Mouse (Mus musculus) heart, embryonic 10.5 days (tissue): ENCODE measurements around the gene Gm42906. TPM values are rescaled to one million over a fixed set of nuclear protein-coding genes. Genes with fewer than 3 reads are reported as not detected.
A peak's percentile ranks its signal among the peaks of the same experiment; 100 is the strongest.

Experiments
- DNase-seq: peaks from one replicate; pipeline ENCODE4 v3.0.0-alpha.2; 2017; ENCODE audit warnings: low spot score
- H3K27ac ChIP-seq: fragments of 300-500 bp; sonication (generic); 2 replicates; pipeline ENCODE4 v1.5.1; 2016; ENCODE audit warnings: mild to moderate bottlenecking
- H3K27me3 ChIP-seq: fragments of 300-500 bp; sonication (generic); 2 replicates; pipeline ENCODE4 v1.6.1; 2016; ENCODE audit warnings: mild to moderate bottlenecking; ENCODE audit not compliant: poor library complexity, insufficient read depth, severe bottlenecking
- H3K36me3 ChIP-seq: fragments of 300-500 bp; sonication (generic); 2 replicates; pipeline ENCODE4 v1.6.1; 2016; ENCODE audit warnings: mild to moderate bottlenecking, moderate library complexity
- H3K4me1 ChIP-seq: fragments of 300-500 bp; sonication (generic); 2 replicates; pipeline ENCODE4 v1.6.1; 2016; ENCODE audit warnings: mild to moderate bottlenecking
- H3K4me3 ChIP-seq: fragments of 300-500 bp; sonication (generic); 2 replicates; pipeline ENCODE4 v1.5.1; 2016; ENCODE audit warnings: mild to moderate bottlenecking, moderate library complexity
- H3K9me3 ChIP-seq: fragments of 300-500 bp; sonication (generic); 2 replicates; pipeline ENCODE4 v1.6.1; 2016; ENCODE audit warnings: mild to moderate bottlenecking, moderate library complexity
- WGBS: fragments of 180-500 bp; shearing (Covaris S2); methylation state at CpG from one replicate; pipeline ENCODE4 v1.1.7; 2016; 5-methylcytosine and 5-hydroxymethylcytosine counted together
- polyA plus RNA-seq: library from polyadenylated mRNA; unstranded; fragments of >200 nt; fragmentation: Nextera tagmentation; extraction: Ambion mirVana; gene quantifications from 2 replicates; pipeline ENCODE4 v1.2.1, GENCODE M21; 2016

Gm42906 gene
- polyA plus RNA-seq, 1 experiment from 2014 or later: not detected

DNA sequence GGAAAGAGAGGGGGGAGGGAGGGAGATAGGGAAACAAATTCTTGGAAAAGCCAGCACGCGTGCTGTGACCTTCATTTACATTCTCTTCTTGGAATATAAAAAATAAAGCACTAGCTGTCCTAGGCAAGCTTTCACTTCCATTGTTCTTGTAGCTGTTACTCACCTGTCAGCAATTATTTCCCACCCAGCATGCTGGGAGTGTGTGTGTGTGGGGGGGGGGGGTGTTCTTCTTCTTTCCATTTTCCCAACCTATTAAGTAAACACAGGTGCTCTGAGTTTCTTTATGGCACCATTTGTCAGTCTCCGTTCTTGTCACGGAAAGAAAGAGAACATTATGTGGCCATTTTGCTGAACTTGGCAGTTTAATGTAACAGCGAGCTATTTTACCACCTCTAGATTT is 409.0 kb downstream of the Gm42906 start:
- WGBS: 69% methylated on average over 5 of the region's 5 CpGs
- H3K4me3 ChIP-seq: no peak overlapping the region

DNA sequence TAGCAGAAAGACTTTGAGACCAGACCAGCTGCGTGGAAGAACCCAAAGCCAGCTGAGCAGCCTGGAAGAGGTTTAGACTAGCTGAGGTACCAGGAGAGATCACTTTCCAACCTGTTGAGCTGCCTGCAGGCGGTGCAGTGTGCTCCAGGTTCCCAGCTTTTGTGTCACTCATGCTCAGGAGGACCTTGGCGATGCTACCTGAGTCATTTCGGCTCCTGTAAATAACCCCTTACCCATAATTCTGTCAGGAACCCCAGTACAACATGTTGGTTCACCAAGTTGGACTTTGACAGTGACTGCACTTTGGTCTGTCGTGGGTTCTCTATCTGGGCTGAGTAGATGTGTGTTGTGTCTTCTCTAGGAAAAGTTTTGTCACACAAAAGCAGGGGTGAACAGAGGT is 409.5 kb downstream of the Gm42906 start:
- WGBS: 75% methylated on average over 5 of the region's 5 CpGs
- Histone ChIP-seq H3K27me3 (no peaks in the 10 kb centered on the region), H3K27ac (no peak overlapping the region), H3K9me3 (peaks cover 7% of the 10 kb centered on the region), H3K36me3 (no peaks in the 10 kb centered on the region), H3K4me3 (no peak overlapping the region), H3K4me1 (peaks cover 15% of the 10 kb centered on the region)
- peak; percentile 69 for DNase-seq

More for the DNA sequence above, 409.0 kb downstream of the Gm42906 start:
- Histone ChIP-seq H3K27me3 (no peaks in the 10 kb centered on the region), H3K36me3 (no peaks in the 10 kb centered on the region), H3K4me1 (peaks cover 20% of the 10 kb centered on the region), H3K9me3 (peaks cover 7% of the 10 kb centered on the region), H3K27ac (no peak overlapping the region)
- peak; percentile 19 for DNase-seq

Other genes with a start within 250 kb of the Gm42906 start
- 2.7 and 3.3 TPM in 2 replicates for gene Stard13, start 194.3 kb downstream of the Gm42906 start, polyA plus RNA-seq
- not detected in 2 replicates for gene Vmn2r18, start 177.9 kb upstream of the Gm42906 start, polyA plus RNA-seq
- 72.1 and 107 TPM in 2 replicates for gene Rfc3, start 223.1 kb upstream of the Gm42906 start, polyA plus RNA-seq